Mouse (Mus musculus): ENCODE measurements around the gene Tbc1d8.

- TF ChIP-seq CTCF (IDR thresholded peaks at IDR 0.05; ENCODE audit: low read depth, low read length): no peak
- TF ChIP-seq POLR2A (IDR thresholded peaks at IDR 0.05; ENCODE audit: extremely low read depth, insufficient read depth, low read length): no peak
These were observed 97.5 kb downstream of the Tbc1d8 start for GRCm38 (mm10) chr1:39381017-39381416.

Measured in liver, adult 2 months (tissue).